Mouse (Mus musculus): ENCODE results near the gene Pank4. TPM values are rescaled to one million over a fixed set of nuclear protein-coding genes. Genes with fewer than 3 reads are reported as not detected.

Gene Pank4
- total RNA-seq, 2 experiments from 2014 or later, result 36.5 to 36.8 TPM

GRCm38 (mm10) chr4:155007641-155008040 lies 43.7 kb downstream of the Pank4 start:
- no peak for DNase-seq

GRCm38 (mm10) chr4:155008075-155008474 lies 44.2 kb downstream of the Pank4 start:
- no peak for DNase-seq
- intact Hi-C loops (cut with DNase I), result no loop called here

More at GRCm38 (mm10) chr4:155007641-155008040, 43.7 kb downstream of the Pank4 start:
- intact Hi-C loops (cut with DNase I), result no loop called here

GRCm38 (mm10) chr4:155009216-155009615 lies 45.3 kb downstream of the Pank4 start:
- intact Hi-C loops (cut with DNase I), result no loop called here

GRCm38 (mm10) chr4:155010870-155011269 lies 46.9 kb downstream of the Pank4 start:
- intact Hi-C loops (cut with DNase I), result no loop called here
- peak; percentile 7 to 15 for DNase-seq

More at GRCm38 (mm10) chr4:155009216-155009615, 45.3 kb downstream of the Pank4 start:
- DNase-seq, result no peak

- no peak for DNase-seq
- intact Hi-C loops (cut with DNase I), result no loop called here
These were observed 47.5 kb downstream of the Pank4 start for GRCm38 (mm10) chr4:155011312-155012025.

GRCm38 (mm10) chr4:155012115-155012514 lies 48.2 kb downstream of the Pank4 start:
- intact Hi-C loops (cut with DNase I), result no loop called here
- no peak for DNase-seq

- peak; percentile 60 to 85 for DNase-seq
- intact Hi-C loops (cut with DNase I), result no loop called here
These were observed 48.9 kb downstream of the Pank4 start for GRCm38 (mm10) chr4:155012788-155013187.

GRCm38 (mm10) chr4:155014244-155014643 lies 50.3 kb downstream of the Pank4 start:
- DNase-seq, result no peak
- intact Hi-C loops (cut with DNase I), result no loop called here

- intact Hi-C loops (cut with DNase I), result no loop called here
- DNase-seq, result no peak
These were observed 50.9 kb downstream of the Pank4 start for GRCm38 (mm10) chr4:155014791-155015190.

- intact Hi-C loops (cut with DNase I), result no loop called here
- no peak for DNase-seq
These were observed 51.6 kb downstream of the Pank4 start for GRCm38 (mm10) chr4:155015550-155015949.

- intact Hi-C loops (cut with DNase I), result no loop called here
- no peak for DNase-seq
These were observed 52.9 kb downstream of the Pank4 start for GRCm38 (mm10) chr4:155016807-155017206.

GRCm38 (mm10) chr4:155017253-155017878 lies 53.4 kb downstream of the Pank4 start:
- no peak for DNase-seq
- intact Hi-C loops (cut with DNase I), result no loop called here

- intact Hi-C loops (cut with DNase I), result no loop called here
- no peak for DNase-seq
These were observed 54.1 kb downstream of the Pank4 start for GRCm38 (mm10) chr4:155018066-155018465.

GRCm38 (mm10) chr4:155018601-155019335 lies 54.8 kb downstream of the Pank4 start:
- intact Hi-C loops (cut with DNase I), result no loop called here
- DNase-seq, result peak; percentile 31 to 61

- intact Hi-C loops (cut with DNase I), result no loop called here
- DNase-seq, result peak in 1 of 2 experiments; percentile 8
These were observed 55.5 kb downstream of the Pank4 start for GRCm38 (mm10) chr4:155019336-155019847.

GRCm38 (mm10) chr4:155020141-155020540 lies 56.2 kb downstream of the Pank4 start:
- no peak for DNase-seq
- intact Hi-C loops (cut with DNase I), result no loop called here

- intact Hi-C loops (cut with DNase I), result no loop called here
- no peak for DNase-seq
These were observed 56.9 kb downstream of the Pank4 start for GRCm38 (mm10) chr4:155020813-155021212.

GRCm38 (mm10) chr4:155022228-155022855 lies 58.4 kb downstream of the Pank4 start:
- no peak for DNase-seq
- intact Hi-C loops (cut with DNase I), result no loop called here

- DNase-seq, result no peak
- intact Hi-C loops (cut with DNase I), result no loop called here
These were observed 60.5 kb downstream of the Pank4 start for GRCm38 (mm10) chr4:155024170-155025010.
